8 mouse cellular contexts compared by ENCODE assay signal in the genomic region with DNA sequence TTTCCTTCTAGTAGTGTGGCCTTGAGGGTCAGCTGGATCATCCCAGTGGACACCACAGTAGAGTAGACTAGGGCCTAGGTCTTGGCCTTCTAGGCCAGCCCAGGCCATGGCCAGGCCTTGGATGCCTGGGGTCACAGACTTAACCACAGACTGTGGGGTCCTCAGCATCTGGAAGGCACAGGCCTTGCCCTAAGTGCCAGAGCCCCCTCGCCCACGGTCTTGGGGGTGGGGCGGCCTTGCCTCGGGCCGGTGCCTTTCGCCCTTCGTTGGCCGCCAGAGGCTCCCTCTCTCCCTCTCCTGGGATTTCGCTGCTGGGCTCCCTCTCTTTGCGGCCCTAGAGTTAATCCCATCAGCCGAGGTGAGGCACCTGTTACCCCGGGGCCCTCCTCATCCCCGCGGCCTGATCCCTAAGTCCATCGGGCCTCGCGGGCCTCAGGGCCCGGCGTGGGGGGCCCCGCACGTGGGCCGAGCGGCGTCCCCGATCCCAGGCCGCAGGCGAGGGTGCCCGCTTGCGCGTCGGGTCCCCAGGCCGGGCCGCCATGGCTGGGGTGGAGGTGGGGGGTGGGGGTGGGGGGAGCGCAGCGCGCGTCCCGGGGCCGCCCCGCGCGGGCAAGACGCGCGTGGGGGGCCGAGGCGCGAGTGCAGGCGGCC. TPM values are rescaled to one million over a fixed set of nuclear protein-coding genes. Genes with fewer than 3 reads are reported as not detected.
DNase-seq lines count a peak whose midpoint lies in the region; ATAC-seq and TF ChIP-seq lines count a peak whose summit lies in the region.

Ppp1r9a (plus strand) TSS at position 244 of the 651 bp plus-strand sequence.

- 3% methylated on average over 39 of the region's 49 CpGs for WGBS in heart, embryonic 15.5 days
- under 1% methylated on average over 28 of the region's 49 CpGs for WGBS in liver, embryonic 13.5 days (ENCODE audit: insufficient replicate concordance)

- peak; percentile 71 for ATAC-seq in heart, embryonic 15.5 days (replicated peaks; ENCODE audit: insufficient number of reproducible peaks, insufficient read depth, low FRiP score, low read depth)
- ATAC-seq in liver, embryonic 13.5 days (ENCODE audit: low read depth): peak; percentile 62

- in situ Hi-C loops in ES-E14 (cut with MboI; ENCODE audit: low sequenced_read_pairs in 2 of 2, unreplicated experiment in 2 of 2): no loop called here

- no peak for DNase-seq in ES-E14 (ENCODE audit: low read depth, low spot score)
- DNase-seq in brain, embryonic 14.5 days (ENCODE audit: low read depth): peak; percentile 77
- peak; percentile 75 for DNase-seq in kidney, postnatal 10 days
- DNase-seq in liver, embryonic 13.5 days: peak; percentile 19
- DNase-seq in neural tube, embryonic 10.5 days (ENCODE audit: extremely low spot score, low spot score): peak; percentile 81
- no peak for DNase-seq in T-cell, adult 2 months (ENCODE audit: low spot score)

- peaks cover 6% of the 10 kb centered on the region; the same call in 1 of the 2 replicates for H3K36me3 ChIP-seq in ES-E14 (ENCODE audit: control insufficient read depth, insufficient read depth, low read length, poor library complexity, severe bottlenecking)
- H3K36me3 ChIP-seq in heart, embryonic 15.5 days: no peaks in the 10 kb centered on the region
- no peaks in the 10 kb centered on the region for H3K36me3 ChIP-seq in liver, embryonic 13.5 days

- H3K27me3 ChIP-seq in heart, embryonic 15.5 days: no peaks in the 10 kb centered on the region
- H3K27me3 ChIP-seq in liver, embryonic 13.5 days: peaks cover 13% of the 10 kb centered on the region

- peak within 1 kb of the TSS; percentile 89 for H3K27ac ChIP-seq in ES-E14 (ENCODE audit: insufficient read depth, low read depth, low read length, poor library complexity, severe bottlenecking)
- H3K27ac ChIP-seq in embryonic fibroblast, embryonic 13.5 days (ENCODE audit: insufficient read depth, low read length): no peak within 1 kb of the TSS
- peak within 1 kb of the TSS; percentile 92 for H3K27ac ChIP-seq in heart, embryonic 15.5 days
- H3K27ac ChIP-seq in liver, embryonic 13.5 days: peak within 1 kb of the TSS; percentile 68

- peak within 1 kb of the TSS; percentile 79 for H3K4me2 ChIP-seq in heart, embryonic 15.5 days
- H3K4me2 ChIP-seq in liver, embryonic 13.5 days: peak within 1 kb of the TSS; percentile 81

- peak; percentile 30 for TF ChIP-seq CTCF in brain, embryonic 14.5 days (IDR thresholded peaks at IDR 0.05; ENCODE audit: borderline replicate concordance, extremely low read depth, insufficient read depth, insufficient read length)
- TF ChIP-seq CTCF in embryonic fibroblast, embryonic 13.5 days (IDR thresholded peaks at IDR 0.05; ENCODE audit: borderline replicate concordance, insufficient read depth, low read length): 0 out of 2 replicates have a peak, but pooled peaks have one; percentile 1

- H3K4me1 ChIP-seq in ES-E14 (ENCODE audit: control insufficient read depth in 2 of 2, insufficient read depth in 2 of 2, low read length in 2 of 2, poor library complexity in 1 of 2): peaks cover 0 to 5% of the 10 kb centered on the region in 2 experiments; a peak in 3 of 4 replicates
- H3K4me1 ChIP-seq in embryonic fibroblast, embryonic 13.5 days (ENCODE audit: control insufficient read depth, insufficient read depth, low read length): no peaks in the 10 kb centered on the region; the same call in 1 of the 2 replicates
- H3K4me1 ChIP-seq in heart, embryonic 15.5 days (replicated peaks): peaks cover 8% of the 10 kb centered on the region
- H3K4me1 ChIP-seq in liver, embryonic 13.5 days (replicated peaks): peaks cover 9% of the 10 kb centered on the region; the same call in 1 of the 2 replicates

- peak within 1 kb of the TSS; percentile 79 to 98 for H3K4me3 ChIP-seq in ES-E14 (ENCODE audit: insufficient read depth in 1 of 2, low read depth in 1 of 2, low read length in 2 of 2, poor library complexity in 1 of 2, severe bottlenecking in 1 of 2)
- peak within 1 kb of the TSS; percentile 56 for H3K4me3 ChIP-seq in embryonic fibroblast, embryonic 13.5 days (ENCODE audit: insufficient read depth, low read length)
- peak within 1 kb of the TSS; percentile 92 for H3K4me3 ChIP-seq in heart, embryonic 15.5 days
- peak within 1 kb of the TSS; percentile 68 for H3K4me3 ChIP-seq in liver, embryonic 13.5 days (replicated peaks)

- H3K9ac ChIP-seq in ES-E14 (ENCODE audit: insufficient read depth, low read depth, low read length, poor library complexity, severe bottlenecking): peak within 1 kb of the TSS; percentile 92
- peak within 1 kb of the TSS; percentile 88 for H3K9ac ChIP-seq in heart, embryonic 15.5 days
- H3K9ac ChIP-seq in liver, embryonic 13.5 days: peak within 1 kb of the TSS; percentile 75

- H3K9me3 ChIP-seq in ES-E14 (ENCODE audit: control insufficient read depth, insufficient read depth, low read depth, low read length): no peaks in the 10 kb centered on the region
- no peaks in the 10 kb centered on the region for H3K9me3 ChIP-seq in heart, embryonic 15.5 days (replicated peaks)
- H3K9me3 ChIP-seq in liver, embryonic 13.5 days (replicated peaks): no peaks in the 10 kb centered on the region

- TF ChIP-seq POLR2A in brain, embryonic 14.5 days (IDR thresholded peaks at IDR 0.05; ENCODE audit: borderline replicate concordance, extremely low read depth, insufficient read depth, insufficient read length, poor library complexity, severe bottlenecking): no peak; the same call in 1 of the 2 replicates
- TF ChIP-seq POLR2A in embryonic fibroblast, embryonic 13.5 days (IDR thresholded peaks at IDR 0.05; ENCODE audit: low read depth, low read length): no peak

TF ChIP-seq in ES-E14, 5 proteins besides CTCF, POLR2A, EP300 and RAD21:
- TF ChIP-seq MAFK (IDR thresholded peaks at IDR 0.05; ENCODE audit: insufficient read depth, low read depth, low read length): no peak
- TF ChIP-seq CHD2 (IDR thresholded peaks at IDR 0.05; ENCODE audit: low read depth, low read length): no peak
- no peak for TF ChIP-seq ZNF384 (IDR thresholded peaks at IDR 0.05; ENCODE audit: low read depth, low read length)
- TF ChIP-seq HCFC1 (IDR thresholded peaks at IDR 0.05; ENCODE audit: borderline replicate concordance, insufficient read depth, low read length): no peak

RNA-seq across cellular contexts. Expression of gene Ppp1r9a, which starts in this region (rescaled TPM):
- total RNA-seq in ES-E14 (2012; rRNA removed): 22.2 and 38.1 TPM in 2 replicates
- polyA plus RNA-seq in brain, embryonic 14.5 days (2012; rRNA removed): 22.2 and 32.7 TPM in 2 replicates
- 2.0 and 4.0 TPM in 2 replicates for polyA plus RNA-seq in embryonic fibroblast, embryonic 13.5 days (2011; ENCODE audit: insufficient read length, low read depth, missing spikeins)
- polyA plus RNA-seq in heart, embryonic 15.5 days (2015; fragmentation: Nextera tagmentation; extraction: Ambion mirVana): 13.4 and 13.5 TPM in 2 replicates
- polyA plus RNA-seq in liver, embryonic 13.5 days (2015; fragmentation: Nextera tagmentation; extraction: Ambion mirVana): 3.6 and 3.8 TPM in 2 replicates

Comparison
In these comparisons a context has a peak if more than half of its experiments do, and no peak if none do; other contexts are left out.
1. DNase-seq: peak in brain, embryonic 14.5 days (single experiment), kidney, postnatal 10 days (single experiment), liver, embryonic 13.5 days (single experiment) and neural tube, embryonic 10.5 days (single experiment); none in ES-E14 (single experiment) and T-cell, adult 2 months (single experiment).
2. Peak in every context shown above with its lines, with median percentiles within 50 percentile points of each other: H3K4me3 ChIP-seq and H3K9ac ChIP-seq.